Mouse (Mus musculus) hindbrain, embryonic 16.5 days (tissue): ENCODE results near the gene Exph5. TPM values are rescaled to one million over a fixed set of nuclear protein-coding genes. Genes with fewer than 3 reads are reported as not detected.

Source experiments
- microRNA-seq: library from miRNA; unstranded; fragments of <30 nt; microRNA quantifications from one replicate; pipeline ENCODE4, GENCODE M21; 2017
- polyA plus RNA-seq: library from polyadenylated mRNA; unstranded; fragments of >200 nt; fragmentation: Nextera tagmentation; extraction: Ambion mirVana; gene quantifications from 2 replicates; pipeline ENCODE4 v1.2.1, GENCODE M21; 2015

Exph5 gene
- polyA plus RNA-seq, 1 experiment from 2014 or later, result 0.48 TPM

Small RNAs within 50 kb of the gene (microRNA-seq; reads per million reads assigned to microRNA genes)
- gene Mir130c, result not detected

Other genes with a start within 250 kb of the Exph5 start
- 23.1 and 24.0 TPM in 2 replicates for gene Ddx10, start 53.6 kb upstream of the Exph5 start, polyA plus RNA-seq
- gene Kdelc2, start 82.4 kb downstream of the Exph5 start, polyA plus RNA-seq, result 7.2 and 8.7 TPM in 2 replicates
- gene 4930550C14Rik, start 100.7 kb downstream of the Exph5 start, polyA plus RNA-seq, result 0.30 TPM in 2 replicates
- gene Atm, start 235.1 kb downstream of the Exph5 start, polyA plus RNA-seq, result 6.1 and 6.8 TPM in 2 replicates
- gene Npat, start 235.4 kb downstream of the Exph5 start, polyA plus RNA-seq, result 9.5 and 11.4 TPM in 2 replicates